Mouse (Mus musculus): ENCODE measurements around the gene 4933424G06Rik.

DNA sequence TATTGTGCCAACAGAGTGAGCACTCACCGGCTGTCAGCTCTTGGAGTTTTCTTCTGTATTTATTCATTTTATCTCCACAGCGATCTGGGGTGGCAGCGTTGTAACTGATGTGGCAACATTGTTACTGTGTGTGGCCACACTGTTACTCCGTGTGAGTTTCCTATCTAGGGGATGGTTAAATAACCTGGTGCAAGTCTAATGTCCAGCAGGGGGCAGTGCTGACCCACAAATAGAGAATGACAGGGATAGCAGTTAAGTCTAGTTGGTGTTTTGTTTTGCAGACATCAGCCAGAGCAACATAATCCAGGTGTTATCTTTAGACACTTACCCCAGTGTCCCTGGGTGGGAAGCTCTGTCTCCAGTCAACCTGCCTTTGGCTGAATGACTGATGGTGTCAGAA is 27.4 kb downstream of the 4933424G06Rik start:
- TF ChIP-seq POLR2A (IDR thresholded peaks at IDR 0.05; ENCODE audit: extremely low read depth, insufficient read depth, low read length) (no peak), CTCF (IDR thresholded peaks at IDR 0.05; ENCODE audit: low read depth, low read length) (peak; percentile 59)
